Mouse (Mus musculus) forebrain, postnatal 0 days (tissue): ENCODE measurements around the gene Hsdl1. TPM values are rescaled to one million over a fixed set of nuclear protein-coding genes. Genes with fewer than 3 reads are reported as not detected.

Source experiments
- ATAC-seq: fragments of 200-750 bp; cut with Nextera tagmentation; 2 replicates; pipeline ENCODE4 v1.8.0; 2017; ENCODE audit warnings: mild to moderate bottlenecking, moderate library complexity
- DNase-seq: peaks from one replicate; pipeline ENCODE4 v3.0.0-alpha.2; 2015
- H3K27ac ChIP-seq: fragments of 300-500 bp; sonication (generic); 2 replicates; pipeline ENCODE4 v1.5.1; 2014; ENCODE audit warnings: low read depth, mild to moderate bottlenecking, antibody characterized with exemption, low read length, moderate library complexity, mixed read lengths
- H3K27me3 ChIP-seq: fragments of 300-500 bp; sonication (generic); 2 replicates; pipeline ENCODE4 v1.6.1; 2014; ENCODE audit warnings: mild to moderate bottlenecking, low read length, mixed read lengths; ENCODE audit not compliant: insufficient read depth
- H3K36me3 ChIP-seq: fragments of 300-500 bp; sonication (generic); 2 replicates; pipeline ENCODE4 v1.6.1; 2014; ENCODE audit warnings: mild to moderate bottlenecking, moderate library complexity; ENCODE audit not compliant: insufficient read depth
- H3K4me1 ChIP-seq: fragments of 300-500 bp; sonication (generic); 2 replicates; pipeline ENCODE4 v1.6.1; 2014; ENCODE audit warnings: antibody characterized with exemption; ENCODE audit not compliant: insufficient read depth
- H3K4me2 ChIP-seq: fragments of 300-500 bp; sonication (generic); 2 replicates; pipeline ENCODE4 v1.6.1; 2014; ENCODE audit warnings: low read depth, mild to moderate bottlenecking, moderate library complexity
- H3K4me3 ChIP-seq: fragments of 300-500 bp; sonication (generic); 2 replicates; pipeline ENCODE4 v1.5.1; 2014; ENCODE audit warnings: low read depth, low read length, mixed read lengths
- H3K9ac ChIP-seq: fragments of 300-500 bp; sonication (generic); 2 replicates; pipeline ENCODE4 v1.6.1; 2014; ENCODE audit warnings: mild to moderate bottlenecking
- H3K9me3 ChIP-seq: fragments of 300-500 bp; sonication (generic); 2 replicates; pipeline ENCODE4 v1.6.1; 2016; ENCODE audit warnings: low read length
- CTCF ChIP-seq: sonication (generic); IDR thresholded peaks from 2 replicates; pipeline ENCODE4 v1.5.1; 2016; ENCODE audit warnings: antibody characterized with exemption, control low read depth, low read depth
- WGBS: fragments of 180-500 bp; shearing (Covaris S2); extraction: QIAGEN DNeasy Blood & Tissue Kit; methylation state at CpG from one replicate; pipeline ENCODE4 v1.1.7; 2014; 5-methylcytosine and 5-hydroxymethylcytosine counted together
- polyA plus RNA-seq: library from polyadenylated mRNA; unstranded; fragments of >200 nt; fragmentation: Nextera tagmentation; extraction: Ambion mirVana; gene quantifications from 2 replicates; pipeline ENCODE4 v1.2.1, GENCODE M21; 2015
- total RNA-seq: library from RNA; depleted of rRNA; stranded (reverse); fragments of >200 nt; gene quantifications from 2 replicates; pipeline ENCODE4 v1.2.3, GENCODE M21; 2014

The Hsdl1 gene
- total and polyA plus RNA-seq, 2 experiments from 2014 or later = 158 to 164 TPM

- TF ChIP-seq CTCF = no peak
- ATAC-seq = no peak
Measured at GRCm38 (mm10) chr8:119557132-119557531, 17.9 kb downstream of the Hsdl1 start.

GRCm38 (mm10) chr8:119555861-119556260, 19.1 kb downstream of the Hsdl1 start:
- H3K9me3 ChIP-seq = no peaks in the 10 kb centered on the region
- no peak for TF ChIP-seq CTCF
- no peak overlapping the region for H3K4me2 ChIP-seq
- ATAC-seq = no peak
- H3K27me3 ChIP-seq = no peaks in the 10 kb centered on the region
- no peak for DNase-seq
- H3K36me3 ChIP-seq = peaks cover 6% of the 10 kb centered on the region
- no peak overlapping the region for H3K4me3 ChIP-seq
- WGBS = 30% methylated on average over 6 of the region's 6 CpGs
- H3K9ac ChIP-seq = no peak overlapping the region
- H3K27ac ChIP-seq = no peak overlapping the region
- peaks cover 13% of the 10 kb centered on the region; the same call in 1 of the 2 replicates for H3K4me1 ChIP-seq

More at GRCm38 (mm10) chr8:119557132-119557531, 17.9 kb downstream of the Hsdl1 start:
- H3K36me3 ChIP-seq = peaks cover 13% of the 10 kb centered on the region
- peak overlapping the region; percentile 88; the same call in 1 of the 2 replicates for H3K9ac ChIP-seq
- no peak for DNase-seq
- no peaks in the 10 kb centered on the region for H3K9me3 ChIP-seq
- H3K4me1 ChIP-seq = peaks cover 13% of the 10 kb centered on the region; the same call in 1 of the 2 replicates
- WGBS = 76% methylated on average over 9 of the region's 9 CpGs
- peak overlapping the region; percentile 87 for H3K4me2 ChIP-seq
- no peaks in the 10 kb centered on the region for H3K27me3 ChIP-seq
- peak overlapping the region; percentile 89 for H3K4me3 ChIP-seq
- no peak overlapping the region for H3K27ac ChIP-seq

- Histone ChIP-seq H3K27ac (no peak overlapping the region), H3K27me3 (no peaks in the 10 kb centered on the region), H3K4me3 (no peak overlapping the region), H3K4me1 (peaks cover 10% of the 10 kb centered on the region; the same call in 1 of the 2 replicates), H3K36me3 (no peaks in the 10 kb centered on the region), H3K9me3 (no peaks in the 10 kb centered on the region), H3K9ac (no peak overlapping the region), H3K4me2 (no peak overlapping the region)
- WGBS = 76% methylated on average over 2 of the region's 2 CpGs
- ATAC-seq (no peak), DNase-seq (no peak)
- TF ChIP-seq CTCF = no peak
Measured at GRCm38 (mm10) chr8:119552967-119553366, 22.0 kb downstream of the Hsdl1 start.

GRCm38 (mm10) chr8:119548560-119549113, 26.3 kb downstream of the Hsdl1 start:
- H3K27ac ChIP-seq = no peak overlapping the region
- H3K4me1 ChIP-seq = no peaks in the 10 kb centered on the region
- no peak overlapping the region for H3K4me3 ChIP-seq
- peaks cover 28% of the 10 kb centered on the region for H3K36me3 ChIP-seq
- ATAC-seq = no peak
- H3K4me2 ChIP-seq = no peak overlapping the region
- DNase-seq = no peak
- H3K27me3 ChIP-seq = no peaks in the 10 kb centered on the region
- no peaks in the 10 kb centered on the region for H3K9me3 ChIP-seq
- TF ChIP-seq CTCF = no peak
- 78% methylated on average over 7 of the region's 7 CpGs for WGBS
- no peak overlapping the region for H3K9ac ChIP-seq

- 91% methylated on average over 18 of the region's 18 CpGs for WGBS
- Histone ChIP-seq H3K9me3 (no peaks in the 10 kb centered on the region), H3K4me2 (no peak overlapping the region), H3K9ac (no peak overlapping the region), H3K4me1 (no peaks in the 10 kb centered on the region), H3K36me3 (peaks cover 41% of the 10 kb centered on the region), H3K27me3 (no peaks in the 10 kb centered on the region), H3K27ac (no peak overlapping the region), H3K4me3 (no peak overlapping the region)
- no peak for ATAC-seq
- no peak for DNase-seq
- no peak for TF ChIP-seq CTCF
Measured at GRCm38 (mm10) chr8:119547019-119547691, 27.8 kb downstream of the Hsdl1 start.

GRCm38 (mm10) chr8:119545791-119546190, 29.2 kb downstream of the Hsdl1 start:
- H3K9me3 ChIP-seq = no peaks in the 10 kb centered on the region
- TF ChIP-seq CTCF = no peak
- no peak overlapping the region for H3K27ac ChIP-seq
- no peak for DNase-seq
- H3K4me2 ChIP-seq = no peak overlapping the region
- H3K27me3 ChIP-seq = no peaks in the 10 kb centered on the region
- H3K4me1 ChIP-seq = no peaks in the 10 kb centered on the region
- no peak overlapping the region for H3K4me3 ChIP-seq
- 83% methylated on average over 6 of the region's 6 CpGs for WGBS
- no peak overlapping the region for H3K9ac ChIP-seq
- ATAC-seq = no peak
- peaks cover 54% of the 10 kb centered on the region for H3K36me3 ChIP-seq

- no peak for TF ChIP-seq CTCF
- Histone ChIP-seq H3K36me3 (peaks cover 60% of the 10 kb centered on the region), H3K9ac (no peak overlapping the region), H3K27ac (no peak overlapping the region), H3K4me3 (no peak overlapping the region), H3K4me2 (no peak overlapping the region), H3K27me3 (no peaks in the 10 kb centered on the region), H3K4me1 (no peaks in the 10 kb centered on the region), H3K9me3 (no peaks in the 10 kb centered on the region)
- no peak for ATAC-seq
- WGBS = 85% methylated on average over 6 of the region's 6 CpGs
- DNase-seq = no peak
Measured at GRCm38 (mm10) chr8:119545180-119545579, 29.8 kb downstream of the Hsdl1 start.
